Mouse (Mus musculus) G1E-ER4 (cell line): Measurements from ENCODE around the gene Chdh. TPM values are rescaled to one million over a fixed set of nuclear protein-coding genes. Genes with fewer than 3 reads are reported as not detected.

Source experiments
- GATA1 ChIP-seq: IDR thresholded peaks from one replicate; pipeline ENCODE4 v1.8.0; 2012; ENCODE audit warnings: low read length, inconsistent platforms
- polyA plus RNA-seq: library from polyadenylated mRNA; stranded (reverse); fragments of >175 nt; gene quantifications from 2 replicates; pipeline ENCODE4 v1.2.3, GENCODE M21; 2012

The Chdh gene
- polyA plus RNA-seq, 1 experiment, result not detected

- TF ChIP-seq GATA1, result no peak
Measured at GRCm38 (mm10) chr14:29997345-29997744, 11.5 kb upstream of the Chdh start.

DNA sequence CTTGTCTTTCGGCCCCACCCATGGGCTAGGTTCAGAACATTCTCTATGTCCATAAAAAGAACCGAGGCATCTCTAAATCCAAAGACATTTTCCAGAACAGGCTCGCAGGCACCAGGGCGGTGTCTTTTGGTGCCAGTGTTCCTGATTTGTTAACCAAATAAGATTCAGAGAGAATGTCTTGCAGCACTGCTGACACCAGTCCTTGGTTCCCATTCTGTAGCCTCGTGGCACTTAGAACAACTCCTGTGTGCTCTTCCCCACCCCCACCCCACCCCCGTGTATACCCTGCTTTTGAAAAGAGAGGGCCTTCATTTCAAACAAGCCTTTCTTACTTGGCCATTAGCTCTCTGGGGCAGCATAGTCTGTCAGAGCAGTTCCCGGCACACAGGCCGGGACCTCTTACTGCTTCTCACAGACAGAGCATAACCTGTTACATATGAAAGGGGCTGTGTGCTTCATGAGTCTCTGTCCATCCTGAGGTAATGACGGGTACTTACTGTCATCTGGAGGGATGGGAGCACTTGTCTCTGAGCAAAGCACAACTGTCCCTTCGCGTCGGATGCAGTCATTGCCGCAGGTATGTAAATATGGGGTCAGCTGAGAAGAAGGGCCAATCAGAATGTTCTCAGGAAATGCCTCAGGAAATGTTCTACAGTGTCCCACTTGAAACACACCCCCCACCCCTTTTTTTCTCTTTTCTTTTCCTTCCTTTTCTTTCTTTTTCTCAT is 9.9 kb upstream of the Chdh start:
- TF ChIP-seq GATA1, result no peak

- TF ChIP-seq GATA1, result no peak
Measured at GRCm38 (mm10) chr14:29999475-29999811, 9.4 kb upstream of the Chdh start.

- no peak for TF ChIP-seq GATA1
Measured at GRCm38 (mm10) chr14:30009864-30010560, 1.2 kb downstream of the Chdh start.

DNA sequence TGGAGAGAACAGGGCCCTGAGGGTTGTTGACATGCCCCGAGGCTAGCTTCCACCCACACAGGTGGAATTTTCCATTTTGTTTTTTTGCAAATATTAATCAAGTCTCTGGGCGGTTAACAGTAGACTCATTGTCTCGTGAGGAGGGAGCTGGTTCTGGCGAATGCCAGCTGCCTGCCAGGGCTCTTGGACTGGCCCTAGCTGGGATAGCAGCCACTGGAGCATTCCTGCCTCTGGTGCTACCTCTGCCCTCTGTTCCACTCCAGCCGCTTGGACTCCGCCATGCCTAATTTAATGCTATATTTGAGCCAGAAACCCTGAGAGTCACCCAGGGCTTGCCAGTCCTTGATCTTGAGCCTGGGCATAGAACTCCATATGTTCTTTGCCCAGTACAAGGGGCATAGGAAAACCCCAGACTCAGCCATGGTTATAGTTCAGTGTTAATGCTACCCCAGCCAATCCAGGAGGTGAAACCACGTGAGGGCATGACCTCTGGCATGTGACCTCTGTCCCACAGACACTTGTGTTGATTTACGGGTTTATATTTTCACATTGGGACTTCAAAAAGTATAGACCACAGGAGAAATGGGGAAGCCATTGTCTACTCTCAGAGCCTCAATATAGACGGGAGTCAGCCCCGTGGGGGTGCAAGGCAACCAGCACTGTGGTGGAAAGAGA is 3.2 kb downstream of the Chdh start:
- no peak for TF ChIP-seq GATA1

GRCm38 (mm10) chr14:30014487-30014886 is 5.7 kb downstream of the Chdh start:
- no peak for TF ChIP-seq GATA1

DNA sequence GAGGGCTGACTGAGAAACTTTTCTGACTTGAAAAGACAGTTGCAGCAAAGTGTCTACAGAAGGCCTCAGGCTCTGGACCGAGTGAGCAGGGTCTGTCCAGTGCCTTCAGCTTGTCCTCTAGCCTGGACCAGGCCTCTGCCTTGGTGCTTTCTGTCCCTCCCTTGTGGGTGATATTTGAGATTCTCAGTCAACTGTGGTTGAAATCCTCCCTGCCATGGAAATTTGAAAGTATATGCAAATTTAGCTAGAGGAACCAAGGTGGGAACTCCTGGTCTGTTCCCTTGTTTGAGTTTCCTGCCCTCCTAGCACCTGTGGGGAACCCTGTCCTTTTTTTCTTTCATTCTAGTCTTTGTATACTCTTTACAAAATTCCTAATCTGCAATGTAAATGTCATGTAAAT is 6.2 kb downstream of the Chdh start:
- TF ChIP-seq GATA1, result no peak

DNA sequence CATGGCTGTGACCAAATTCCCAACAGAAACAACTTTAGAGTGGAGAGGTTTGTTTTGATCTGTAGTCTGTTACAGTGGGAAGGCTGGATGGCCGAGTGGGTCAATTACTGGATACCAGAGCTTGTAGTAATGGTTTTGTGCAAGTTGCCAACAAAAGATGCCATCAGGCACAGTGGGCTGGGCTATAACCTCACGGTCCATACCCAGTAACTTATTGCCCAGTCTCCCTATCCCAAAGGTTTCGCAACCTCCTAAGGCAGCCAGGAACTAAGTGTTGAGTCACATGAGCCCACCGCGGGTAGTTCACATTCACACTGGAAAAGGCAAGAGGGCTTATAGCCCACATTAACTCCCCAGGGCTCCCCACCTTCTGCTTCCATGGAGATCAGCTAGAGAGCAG is 7.8 kb downstream of the Chdh start:
- TF ChIP-seq GATA1, result no peak

GRCm38 (mm10) chr14:30017794-30018462 is 9.1 kb downstream of the Chdh start:
- TF ChIP-seq GATA1, result no peak

GRCm38 (mm10) chr14:30018463-30018801 is 9.6 kb downstream of the Chdh start:
- no peak for TF ChIP-seq GATA1

DNA sequence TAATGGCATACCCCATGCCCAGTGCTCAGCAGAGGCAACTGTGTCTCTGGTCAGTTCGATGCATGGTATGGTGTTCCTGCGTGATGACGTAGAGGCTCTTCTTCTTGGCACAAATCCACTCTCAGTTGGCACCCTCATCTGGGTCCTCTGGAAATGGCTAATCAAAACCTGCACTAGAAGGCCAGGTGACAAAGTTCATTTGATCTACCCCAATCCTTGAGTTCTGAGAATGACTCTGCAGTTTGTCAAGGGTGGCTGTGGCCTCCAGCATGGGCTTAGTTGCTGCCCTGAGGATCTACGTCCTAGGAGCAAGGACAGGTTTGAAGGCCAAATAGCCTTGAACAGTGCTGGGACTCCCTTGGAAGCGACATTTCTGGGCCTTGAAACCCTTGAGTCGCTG is 10.0 kb downstream of the Chdh start:
- no peak for TF ChIP-seq GATA1

- no peak for TF ChIP-seq GATA1
Measured at GRCm38 (mm10) chr14:30019375-30019774, 10.6 kb downstream of the Chdh start.

DNA sequence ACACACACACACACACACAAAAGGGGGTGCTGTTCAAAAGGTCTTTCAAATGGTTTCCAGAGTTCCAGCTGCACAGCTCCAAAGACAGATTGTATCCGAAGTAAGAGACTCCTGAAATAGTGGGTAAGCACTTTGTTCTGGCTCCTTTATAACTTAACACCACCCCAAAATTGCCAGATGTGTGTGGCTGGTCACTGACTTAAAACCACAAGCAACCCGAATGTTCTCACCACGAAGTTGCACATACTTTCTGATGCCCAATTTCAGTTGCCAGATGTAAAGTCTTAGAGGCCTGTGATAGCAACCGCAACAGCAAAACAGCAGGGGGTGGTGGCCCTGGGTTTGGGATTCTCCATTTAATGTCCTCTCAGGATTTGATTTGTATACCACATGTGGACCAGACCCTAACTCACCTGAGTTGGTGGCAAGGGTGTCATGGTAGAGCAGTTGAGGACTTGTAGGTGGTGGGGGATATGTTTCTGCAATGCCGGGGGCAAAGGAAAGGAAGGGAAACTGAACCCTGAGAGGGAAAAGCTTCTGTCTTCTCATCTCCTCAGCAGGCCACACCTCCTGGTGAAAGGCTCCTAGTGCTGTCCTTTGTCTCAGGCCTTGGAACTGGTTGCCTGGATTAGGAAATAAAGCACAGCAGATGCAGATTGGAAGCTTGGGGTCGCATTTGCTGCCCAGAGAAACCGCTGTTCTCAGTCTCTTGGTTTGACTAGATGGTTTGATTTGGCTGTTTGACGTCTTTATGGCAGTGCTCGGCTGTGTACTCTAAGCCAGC is 11.2 kb downstream of the Chdh start:
- TF ChIP-seq GATA1, result no peak

DNA sequence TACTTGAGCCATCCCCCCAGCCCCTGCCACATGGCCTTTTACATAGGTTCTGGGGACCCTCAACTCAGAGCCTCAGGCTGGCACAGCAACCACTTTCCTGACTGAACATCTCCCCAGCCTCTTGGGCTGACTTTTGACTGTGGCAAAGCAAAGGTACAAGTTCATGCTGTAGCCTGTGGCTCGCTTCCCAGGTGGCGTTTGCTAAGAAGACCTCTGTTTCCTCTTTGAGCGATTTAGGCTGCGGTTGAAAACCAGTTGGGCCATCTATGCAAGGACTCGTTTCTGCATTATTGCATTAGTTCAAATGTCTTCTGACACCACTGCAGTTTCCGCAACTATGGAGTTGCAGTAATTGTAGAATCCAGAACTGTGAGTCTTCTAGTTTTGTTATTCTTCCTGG is 13.6 kb downstream of the Chdh start:
- no peak for TF ChIP-seq GATA1

DNA sequence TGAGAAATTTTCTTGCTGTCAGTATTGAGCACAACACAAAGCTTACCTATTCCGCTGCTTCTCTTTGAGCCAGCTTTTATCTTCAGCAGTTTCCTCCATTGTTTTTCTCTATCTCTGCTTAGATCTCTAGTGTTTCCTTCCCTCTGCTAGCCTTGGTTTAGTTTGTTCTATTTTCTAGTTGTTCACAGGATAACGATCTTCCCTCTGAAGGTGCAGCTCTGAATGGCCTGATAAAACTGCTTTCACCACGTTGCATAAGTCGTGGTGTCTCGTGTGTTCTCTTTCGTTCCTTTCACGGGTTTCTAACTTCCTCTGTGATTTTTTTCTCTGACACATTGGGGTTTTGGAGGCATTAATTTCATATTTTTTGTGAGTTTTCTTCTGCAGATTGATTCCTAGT is 15.6 kb downstream of the Chdh start:
- no peak for TF ChIP-seq GATA1
